ENCODE assay signal across 19 mouse cellular contexts in genomic region chr7:102310266-102310665, GRCm38 (mm10).
"Had no signal": no experiment of that assay in that cellular context is flagged by ENCODE, and none has a peak within 500 bp of the region (broad histone marks: within the 10 kb centered on the region; RNA-seq: fewer than 3 reads in every experiment).

No protein-coding gene starts in this region.

- H3K9me3 ChIP-seq: heart, embryonic 10.5 days; heart, embryonic 12.5 days; hindbrain, embryonic 10.5 days; hindbrain, embryonic 12.5 days; intestine, embryonic 15.5 days; limb, embryonic 13.5 days; limb, embryonic 15.5 days; liver, embryonic 12.5 days had no signal

- H3K4me3 ChIP-seq: heart, embryonic 10.5 days; heart, embryonic 12.5 days; hindbrain, embryonic 10.5 days; hindbrain, embryonic 12.5 days; intestine, embryonic 15.5 days; layer of hippocampus, adult 2 months; limb, embryonic 13.5 days; limb, embryonic 15.5 days; liver, embryonic 12.5 days had no signal

- DNase-seq: gastrocnemius, postnatal 10 days; gastrocnemius, postnatal 36 days; heart, postnatal 10 days; heart, postnatal 4 days; kidney, adult 18-20 months; kidney, postnatal 10 days; kidney, postnatal 4 days; left cerebral cortex, postnatal 4 days had no signal

- H3K4me1 ChIP-seq: hindbrain, embryonic 10.5 days; hindbrain, embryonic 12.5 days; intestine, embryonic 15.5 days; limb, embryonic 13.5 days; limb, embryonic 15.5 days had no signal

- H3K36me3 ChIP-seq: heart, embryonic 10.5 days; heart, embryonic 12.5 days; hindbrain, embryonic 10.5 days; hindbrain, embryonic 12.5 days; intestine, embryonic 15.5 days; limb, embryonic 13.5 days; limb, embryonic 15.5 days; liver, embryonic 12.5 days had no signal

- H3K9ac ChIP-seq: heart, embryonic 12.5 days; hindbrain, embryonic 12.5 days; hindbrain, embryonic 14.5 days; intestine, embryonic 15.5 days; limb, embryonic 13.5 days; limb, embryonic 15.5 days; liver, embryonic 12.5 days; liver, embryonic 14.5 days had no signal

- H3K27me3 ChIP-seq: heart, embryonic 12.5 days; hindbrain, embryonic 12.5 days; intestine, embryonic 15.5 days; limb, embryonic 13.5 days; limb, embryonic 15.5 days; liver, embryonic 12.5 days had no signal

- H3K27ac ChIP-seq: heart, embryonic 10.5 days; hindbrain, embryonic 10.5 days; hindbrain, embryonic 12.5 days; hindbrain, embryonic 14.5 days; intestine, embryonic 15.5 days; layer of hippocampus, adult 2 months; limb, embryonic 13.5 days; limb, embryonic 15.5 days; liver, embryonic 12.5 days; liver, embryonic 14.5 days had no signal
